Mouse (Mus musculus) ES-Bruce4 (cell line): Measurements from ENCODE around the gene Ttc28. TPM values are rescaled to one million over a fixed set of nuclear protein-coding genes. Genes with fewer than 3 reads are reported as not detected.

ENCODE experiments used
- H3K27ac ChIP-seq: 2 replicates; pipeline ENCODE4 v1.5.1; 2012; ENCODE audit warnings: low read length, inconsistent platforms; ENCODE audit not compliant: insufficient read depth
- H3K27me3 ChIP-seq: 2 replicates; pipeline ENCODE4 v1.6.1; 2012; ENCODE audit warnings: mild to moderate bottlenecking, low read length, inconsistent platforms; ENCODE audit not compliant: control insufficient read depth, poor library complexity, insufficient read depth, severe bottlenecking
- H3K36me3 ChIP-seq: 2 replicates; pipeline ENCODE4 v1.6.1; 2012; ENCODE audit warnings: inconsistent platforms, mild to moderate bottlenecking, low read length, moderate library complexity; ENCODE audit not compliant: control insufficient read depth, poor library complexity, insufficient read depth, severe bottlenecking
- H3K4me1 ChIP-seq: one replicate; pipeline ENCODE4 v1.8.1; 2011; ENCODE audit warnings: low read length; ENCODE audit not compliant: control insufficient read depth, insufficient read depth
- H3K4me3 ChIP-seq: 2 replicates; pipeline ENCODE4 v1.5.1; 2011; ENCODE audit warnings: low read depth, mild to moderate bottlenecking, low read length
- H3K9ac ChIP-seq: 2 replicates; pipeline ENCODE4 v1.6.1; 2012; ENCODE audit warnings: low read depth, mild to moderate bottlenecking, inconsistent platforms; ENCODE audit not compliant: poor library complexity, severe bottlenecking
- H3K9me3 ChIP-seq: replicated peaks from 2 replicates; pipeline ENCODE4 v1.6.1; 2012; ENCODE audit warnings: mild to moderate bottlenecking, low read length, inconsistent platforms; ENCODE audit not compliant: control insufficient read depth, poor library complexity, insufficient read depth, severe bottlenecking
- CTCF ChIP-seq: IDR thresholded peaks from one replicate; pipeline ENCODE4 v1.8.1; 2011; ENCODE audit warnings: low read depth, low read length
- EP300 ChIP-seq: IDR thresholded peaks from 2 replicates; pipeline ENCODE4 v1.6.1; 2011; ENCODE audit warnings: low read depth, low read length; ENCODE audit not compliant: insufficient read depth
- POLR2A ChIP-seq: IDR thresholded peaks from one replicate; pipeline ENCODE4 v1.8.1; 2011; ENCODE audit warnings: low read length; ENCODE audit not compliant: insufficient read depth
- polyA plus RNA-seq: library from polyadenylated mRNA; stranded (reverse); fragments of >200 nt; gene quantifications from 2 replicates; pipeline ENCODE4 v1.2.4, GENCODE M21; 2011; ENCODE audit warnings: low read depth; ENCODE audit not compliant: missing spikeins, insufficient read depth, insufficient read length

Gene Ttc28
- polyA plus RNA-seq, 1 experiment = 2.5 TPM

DNA sequence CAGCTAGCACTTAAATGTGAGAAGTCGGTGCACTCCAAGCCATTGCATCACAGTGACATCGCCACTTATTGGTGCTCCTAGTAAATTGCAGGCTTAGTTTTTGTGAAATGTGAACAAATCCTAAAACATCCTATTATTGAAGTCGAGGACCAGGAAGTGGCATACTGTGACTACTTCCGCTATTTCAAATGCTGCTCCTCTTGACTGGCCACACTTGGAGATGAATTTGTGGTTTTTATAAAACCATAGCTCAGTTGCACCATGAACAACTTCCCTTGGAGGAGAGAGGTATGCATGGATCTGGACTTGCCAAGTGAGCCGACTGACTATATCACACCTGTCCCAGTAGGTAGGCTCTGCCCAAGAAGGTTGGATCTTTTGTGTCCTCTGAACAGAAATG is 253.5 kb downstream of the Ttc28 start:
- H3K4me1 ChIP-seq = no peaks in the 10 kb centered on the region
- TF ChIP-seq EP300 = no peak
- H3K4me3 ChIP-seq = no peak overlapping the region
- H3K27me3 ChIP-seq = no peaks in the 10 kb centered on the region
- H3K36me3 ChIP-seq = no peaks in the 10 kb centered on the region
- no peak overlapping the region for H3K27ac ChIP-seq
- peaks cover 5% of the 10 kb centered on the region; the same call in 1 of the 2 replicates for H3K9me3 ChIP-seq
- no peak overlapping the region for H3K9ac ChIP-seq

DNA sequence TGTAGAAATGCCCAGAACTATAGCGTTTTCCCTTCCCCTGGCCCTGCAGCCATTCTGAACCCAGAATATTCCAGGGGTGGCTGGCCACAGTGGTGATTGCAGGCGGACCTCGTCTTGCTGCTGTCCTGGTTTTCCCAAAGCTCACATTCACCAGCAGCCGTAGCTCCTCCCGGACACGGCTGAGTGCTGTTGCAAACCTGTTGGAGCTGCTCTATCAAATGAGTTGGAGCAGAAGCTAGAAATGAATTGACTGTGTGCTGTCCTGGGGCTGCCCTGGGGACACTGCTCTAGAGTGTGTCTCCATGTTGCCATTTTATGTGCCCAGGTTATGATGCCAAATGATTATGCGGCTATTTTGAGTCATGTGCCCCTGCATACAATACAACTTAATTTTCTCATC is 254.2 kb downstream of the Ttc28 start:
- no peak overlapping the region for H3K27ac ChIP-seq
- no peaks in the 10 kb centered on the region for H3K4me1 ChIP-seq

DNA sequence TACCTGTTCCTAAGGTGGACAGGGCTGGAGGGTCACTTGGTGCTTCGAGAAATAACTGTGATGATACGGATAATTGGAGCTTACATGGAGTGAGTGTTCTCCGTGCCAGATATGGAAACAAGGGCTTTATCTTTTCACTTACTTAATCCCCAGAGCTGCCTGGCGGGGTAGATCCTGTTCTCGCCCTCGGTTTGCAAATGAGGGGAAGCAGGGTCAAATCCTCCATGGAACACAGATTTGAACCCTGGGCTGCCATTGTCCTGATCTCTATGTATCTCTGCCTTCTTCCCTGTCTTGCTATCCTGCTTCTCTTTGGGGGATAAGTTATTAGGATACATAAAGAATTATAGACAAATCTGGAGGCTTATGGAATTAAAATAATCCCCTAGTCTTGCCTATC is 257.7 kb downstream of the Ttc28 start:
- Histone ChIP-seq H3K27me3 (no peaks in the 10 kb centered on the region), H3K4me1 (no peaks in the 10 kb centered on the region), H3K27ac (no peak overlapping the region), H3K4me3 (no peak overlapping the region), H3K9me3 (no peaks in the 10 kb centered on the region), H3K9ac (no peak overlapping the region), H3K36me3 (no peaks in the 10 kb centered on the region)
- no peak for TF ChIP-seq POLR2A
- TF ChIP-seq EP300 = no peak
- no peak for TF ChIP-seq CTCF

More for the DNA sequence above, 254.2 kb downstream of the Ttc28 start:
- TF ChIP-seq POLR2A (no peak), EP300 (no peak), CTCF (no peak)
- peaks cover 5% of the 10 kb centered on the region; the same call in 1 of the 2 replicates for H3K9me3 ChIP-seq
- no peaks in the 10 kb centered on the region for H3K36me3 ChIP-seq
- no peaks in the 10 kb centered on the region for H3K27me3 ChIP-seq
- H3K4me3 ChIP-seq = no peak overlapping the region
- no peak overlapping the region for H3K9ac ChIP-seq

DNA sequence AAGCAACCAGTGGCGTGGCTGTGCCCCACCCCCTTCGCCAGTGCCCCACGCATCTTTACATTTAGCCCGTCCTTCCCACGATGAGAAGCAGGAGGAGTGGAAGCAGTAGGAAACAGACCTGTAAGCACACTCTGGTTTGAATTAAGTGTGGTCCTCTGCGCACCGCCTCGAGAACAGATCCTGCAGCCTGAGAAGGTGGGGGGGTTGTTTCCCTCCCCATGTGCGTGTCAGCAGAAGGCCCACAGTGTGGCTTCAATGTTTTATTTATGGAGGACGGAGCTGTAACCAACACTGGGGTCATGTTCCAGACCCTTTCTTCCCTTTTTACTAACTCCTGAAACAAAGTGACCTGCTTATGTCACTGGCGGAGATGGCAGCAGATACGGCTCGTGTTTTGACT is 258.1 kb downstream of the Ttc28 start:
- Histone ChIP-seq H3K9me3 (no peaks in the 10 kb centered on the region), H3K4me1 (no peaks in the 10 kb centered on the region), H3K4me3 (no peak overlapping the region), H3K36me3 (no peaks in the 10 kb centered on the region), H3K9ac (no peak overlapping the region), H3K27ac (no peak overlapping the region), H3K27me3 (no peaks in the 10 kb centered on the region)
- TF ChIP-seq CTCF (no peak), POLR2A (no peak), EP300 (no peak)

DNA sequence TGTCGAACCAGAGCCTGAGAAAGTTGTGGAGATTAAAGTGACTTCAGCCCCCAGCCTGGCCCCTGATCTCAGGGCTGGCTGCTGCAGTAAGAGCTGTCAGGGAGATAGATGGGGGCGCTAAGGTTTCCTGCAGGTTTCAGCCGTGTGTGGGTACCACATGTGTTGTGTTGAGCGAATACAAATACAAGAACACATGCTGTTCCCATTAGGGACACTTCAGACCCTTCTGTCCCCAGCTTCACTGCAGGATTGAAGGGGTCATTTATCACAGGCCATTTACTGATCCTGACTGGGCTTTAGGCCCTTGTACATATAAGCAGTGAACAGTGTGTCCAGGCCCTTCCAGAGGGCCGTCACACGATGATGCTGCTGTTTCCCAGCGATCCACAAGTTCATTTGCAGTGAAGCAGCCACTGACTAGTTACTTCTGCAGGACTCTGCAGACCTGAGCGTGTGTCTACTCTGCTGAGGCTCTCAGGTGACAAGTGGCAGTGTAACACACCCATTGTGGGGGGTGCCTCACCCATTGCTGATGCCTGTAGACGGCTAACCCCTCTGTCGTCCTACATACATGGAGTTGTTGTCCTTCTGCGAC is 258.7 kb downstream of the Ttc28 start:
- H3K9me3 ChIP-seq = no peaks in the 10 kb centered on the region
- no peaks in the 10 kb centered on the region for H3K4me1 ChIP-seq
- no peaks in the 10 kb centered on the region for H3K27me3 ChIP-seq
- H3K4me3 ChIP-seq = no peak overlapping the region
- TF ChIP-seq CTCF (no peak), EP300 (no peak), POLR2A (no peak)
- no peak overlapping the region for H3K9ac ChIP-seq
- no peaks in the 10 kb centered on the region for H3K36me3 ChIP-seq
- H3K27ac ChIP-seq = no peak overlapping the region

DNA sequence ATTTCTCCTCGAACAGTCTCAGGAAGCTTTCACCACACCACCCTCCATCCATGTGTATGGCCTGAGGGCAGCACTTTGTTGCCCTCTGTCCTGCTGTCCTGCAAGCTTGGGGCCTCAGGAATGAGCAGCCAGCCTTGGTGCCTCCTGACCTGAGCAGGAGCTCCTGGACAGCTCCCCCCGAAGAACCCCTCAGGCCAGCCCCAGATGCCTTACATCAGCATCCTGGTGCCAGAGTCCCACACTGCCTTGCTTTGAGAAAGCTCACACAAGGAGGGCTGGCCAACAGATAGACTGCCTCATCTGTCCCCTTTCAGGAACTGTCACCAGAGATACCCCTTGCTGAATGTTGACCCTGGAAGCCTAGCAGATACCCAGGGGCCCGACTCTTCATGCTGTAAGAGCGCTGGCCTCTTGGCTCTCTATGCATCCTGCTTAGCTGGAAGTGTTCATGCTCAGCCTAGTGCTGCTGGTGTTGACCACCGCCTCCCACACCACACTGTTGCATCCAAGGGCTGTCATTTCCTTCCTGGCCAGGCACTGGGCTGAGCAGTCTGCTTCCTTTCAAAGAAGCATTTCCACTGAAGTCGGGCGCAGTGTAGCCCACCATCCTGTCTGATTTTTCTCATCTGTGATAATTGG is 259.4 kb downstream of the Ttc28 start:
- H3K27me3 ChIP-seq = no peaks in the 10 kb centered on the region
- no peaks in the 10 kb centered on the region for H3K36me3 ChIP-seq
- TF ChIP-seq POLR2A (no peak), CTCF (no peak), EP300 (no peak)
- no peak overlapping the region for H3K9ac ChIP-seq
- no peaks in the 10 kb centered on the region for H3K9me3 ChIP-seq
- no peaks in the 10 kb centered on the region for H3K4me1 ChIP-seq
- H3K4me3 ChIP-seq = no peak overlapping the region
- H3K27ac ChIP-seq = no peak overlapping the region
